ENCODE assay signal across 9 mouse cellular contexts in the genomic region with DNA sequence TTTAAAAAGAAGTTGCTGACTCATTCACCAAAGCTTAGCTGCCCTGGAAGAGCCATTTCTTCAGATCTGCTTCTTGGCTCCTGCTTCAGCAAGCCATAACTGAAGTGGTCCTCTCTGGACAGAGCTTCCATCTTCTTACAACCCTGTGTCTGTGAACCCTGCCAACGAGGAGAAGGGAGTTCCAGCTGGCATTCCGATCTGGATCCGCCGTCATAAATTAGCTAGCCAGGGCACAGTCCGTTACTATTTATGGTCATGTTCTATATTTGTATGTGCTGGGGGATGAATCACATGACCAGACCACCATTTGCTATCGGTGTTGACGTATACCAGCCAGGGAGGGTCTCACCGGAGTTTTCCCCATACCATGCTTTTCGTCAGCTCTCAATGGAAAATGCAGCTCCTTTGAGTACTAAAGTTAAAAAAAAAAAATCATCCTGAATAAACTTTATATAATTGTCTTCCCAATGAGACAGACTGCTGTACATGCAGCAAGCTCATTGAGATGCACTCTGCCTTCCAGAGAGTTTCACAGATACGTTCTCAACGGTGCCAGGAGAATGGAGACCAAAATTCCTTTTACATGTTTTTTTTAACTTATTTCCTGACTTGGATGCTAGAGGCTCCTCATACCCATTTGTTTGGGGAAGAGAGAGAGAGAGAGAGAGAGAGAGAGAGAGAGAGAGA.
DNase-seq lines count a peak whose midpoint lies in the region; ATAC-seq lines count a peak whose summit lies in the region.
"Had no signal": no experiment of that assay in that cellular context is flagged by ENCODE, and none has a peak within 500 bp of the region (broad histone marks: within the 10 kb centered on the region; RNA-seq: fewer than 3 reads in every experiment).

No protein-coding gene starts in this region.

- no peaks in the 10 kb centered on the region for H3K36me3 ChIP-seq in forebrain, embryonic 14.5 days (ENCODE audit: control insufficient read depth, insufficient read depth, low read length)
- H3K36me3 ChIP-seq in forebrain, embryonic 10.5 days (replicated peaks): no peaks in the 10 kb centered on the region
- no peaks in the 10 kb centered on the region for H3K36me3 ChIP-seq in embryonic facial prominence, embryonic 10.5 days (replicated peaks)
- peaks cover 3% of the 10 kb centered on the region; the same call in 1 of the 2 replicates for H3K36me3 ChIP-seq in heart, embryonic 13.5 days
- no peaks in the 10 kb centered on the region for H3K36me3 ChIP-seq in neural tube, embryonic 13.5 days
- H3K36me3 ChIP-seq: liver, embryonic 15.5 days had no signal

- DNase-seq in forebrain, embryonic 14.5 days (ENCODE audit: low spot score): no peak
- no peak for DNase-seq in forebrain, embryonic 10.5 days (ENCODE audit: extremely low spot score, low spot score)
- peak; percentile 78 for DNase-seq in Muller cell, postnatal 12 days (ENCODE audit: inconsistent ontology term)
- peak; percentile 12 for DNase-seq in embryonic facial prominence, embryonic 10.5 days (ENCODE audit: low spot score)
- DNase-seq in left cerebral cortex, postnatal 25 days (ENCODE audit: low spot score in 2 of 2): peak; percentile 47 to 79

- H3K9ac ChIP-seq in forebrain, embryonic 14.5 days (ENCODE audit: low read length): no peak overlapping the region
- H3K9ac ChIP-seq in heart, embryonic 13.5 days: peak overlapping the region; percentile 70
- H3K9ac ChIP-seq in neural tube, embryonic 13.5 days: no peak overlapping the region
- H3K9ac ChIP-seq: liver, embryonic 15.5 days had no signal

- H3K9me3 ChIP-seq in forebrain, embryonic 14.5 days (replicated peaks; ENCODE audit: control insufficient read depth, low read length): no peaks in the 10 kb centered on the region
- no peaks in the 10 kb centered on the region for H3K9me3 ChIP-seq in forebrain, embryonic 10.5 days
- H3K9me3 ChIP-seq in embryonic facial prominence, embryonic 10.5 days: no peaks in the 10 kb centered on the region
- no peaks in the 10 kb centered on the region for H3K9me3 ChIP-seq in heart, embryonic 13.5 days
- H3K9me3 ChIP-seq in neural tube, embryonic 13.5 days: no peaks in the 10 kb centered on the region
- H3K9me3 ChIP-seq: liver, embryonic 15.5 days had no signal

- WGBS in forebrain, embryonic 14.5 days: 61% methylated on average over 11 of the region's 11 CpGs
- WGBS in forebrain, embryonic 10.5 days: 82% methylated on average over 11 of the region's 11 CpGs
- 81% methylated on average over 11 of the region's 11 CpGs for whole genome bisulfite sequencing in embryonic facial prominence, embryonic 10.5 days
- 15% methylated on average over 11 of the region's 11 CpGs for WGBS in heart, embryonic 13.5 days
- WGBS in neural tube, embryonic 13.5 days: 59% methylated on average over 11 of the region's 11 CpGs

- no peak overlapping the region for H3K4me2 ChIP-seq in forebrain, embryonic 14.5 days (ENCODE audit: low read length)
- H3K4me2 ChIP-seq in heart, embryonic 13.5 days: peak overlapping the region; percentile 64
- H3K4me2 ChIP-seq in neural tube, embryonic 13.5 days: peak overlapping the region; percentile 11; the same call in 1 of the 2 replicates

- 0 out of 2 replicates have a peak, but pooled peaks have one; percentile 9 for ATAC-seq in forebrain, embryonic 14.5 days
- peak; percentile 76 for ATAC-seq in heart, embryonic 13.5 days (ENCODE audit: extremely low read depth, insufficient number of reproducible peaks, low FRiP score, low TSS enrichment)
- ATAC-seq in neural tube, embryonic 13.5 days (ENCODE audit: low read depth): peak; percentile 19; the same call in 1 of the 2 replicates
- no peak for ATAC-seq in erythroid progenitor cell, adult 5-6 weeks (replicated peaks; ENCODE audit: low FRiP score, poor library complexity, severe bottlenecking)

- peak overlapping the region; percentile 55; the same call in 1 of the 2 replicates for H3K27ac ChIP-seq in forebrain, embryonic 14.5 days (ENCODE audit: low read depth, low read length)
- no peak overlapping the region for H3K27ac ChIP-seq in forebrain, embryonic 10.5 days
- no peak overlapping the region for H3K27ac ChIP-seq in embryonic facial prominence, embryonic 10.5 days (replicated peaks)
- H3K27ac ChIP-seq in heart, embryonic 13.5 days (replicated peaks): peak overlapping the region; percentile 99
- H3K27ac ChIP-seq in neural tube, embryonic 13.5 days (replicated peaks): no peak overlapping the region
- H3K27ac ChIP-seq: liver, embryonic 15.5 days had no signal

- no peaks in the 10 kb centered on the region for H3K27me3 ChIP-seq in forebrain, embryonic 14.5 days (replicated peaks; ENCODE audit: control insufficient read depth, insufficient read depth, low read length)
- no peaks in the 10 kb centered on the region for H3K27me3 ChIP-seq in forebrain, embryonic 10.5 days (ENCODE audit: poor library complexity, severe bottlenecking)
- no peaks in the 10 kb centered on the region for H3K27me3 ChIP-seq in embryonic facial prominence, embryonic 10.5 days (replicated peaks; ENCODE audit: low read depth, poor library complexity, severe bottlenecking)
- peaks cover 15% of the 10 kb centered on the region for H3K27me3 ChIP-seq in heart, embryonic 13.5 days (replicated peaks)
- H3K27me3 ChIP-seq in neural tube, embryonic 13.5 days: no peaks in the 10 kb centered on the region
- H3K27me3 ChIP-seq: liver, embryonic 15.5 days had no signal

- H3K4me1 ChIP-seq in forebrain, embryonic 14.5 days (ENCODE audit: control insufficient read depth, insufficient read depth, low read length): peaks cover 20% of the 10 kb centered on the region
- peaks cover 19% of the 10 kb centered on the region for H3K4me1 ChIP-seq in forebrain, embryonic 10.5 days
- H3K4me1 ChIP-seq in embryonic facial prominence, embryonic 10.5 days: peaks cover 15% of the 10 kb centered on the region
- peaks cover 41% of the 10 kb centered on the region for H3K4me1 ChIP-seq in heart, embryonic 13.5 days
- peaks cover 28% of the 10 kb centered on the region for H3K4me1 ChIP-seq in neural tube, embryonic 13.5 days (replicated peaks)
- H3K4me1 ChIP-seq: liver, embryonic 15.5 days had no signal

- intact Hi-C loops in left cerebral cortex, postnatal 25 days (cut with DNase I): loop anchor here (5.0 kb wide), 1 partner anchor 60 kb away; no protein-coding TSS in a partner anchor

- no peak overlapping the region for H3K4me3 ChIP-seq in forebrain, embryonic 14.5 days (ENCODE audit: low read depth, low read length)
- H3K4me3 ChIP-seq in forebrain, embryonic 10.5 days: no peak overlapping the region
- H3K4me3 ChIP-seq in embryonic facial prominence, embryonic 10.5 days: no peak overlapping the region
- H3K4me3 ChIP-seq in heart, embryonic 13.5 days: peak overlapping the region; percentile 28; the same call in 1 of the 2 replicates
- H3K4me3 ChIP-seq in neural tube, embryonic 13.5 days: no peak overlapping the region
- H3K4me3 ChIP-seq: liver, embryonic 15.5 days had no signal

Comparison
In these comparisons a context has a peak if more than half of its experiments do, and no peak if none do; other contexts are left out.
1. H3K27ac ChIP-seq: peak in forebrain, embryonic 14.5 days (single experiment) and heart, embryonic 13.5 days (single experiment); none in forebrain, embryonic 10.5 days (single experiment), embryonic facial prominence, embryonic 10.5 days (single experiment) and neural tube, embryonic 13.5 days (single experiment).
2. DNase-seq: peak in Muller cell, postnatal 12 days (single experiment), embryonic facial prominence, embryonic 10.5 days (single experiment) and left cerebral cortex, postnatal 25 days (2 of 2); none in forebrain, embryonic 14.5 days (single experiment) and forebrain, embryonic 10.5 days (single experiment).